Mouse (Mus musculus): ENCODE measurements around the gene Hs6st3. TPM values are rescaled to one million over a fixed set of nuclear protein-coding genes. Genes with fewer than 3 reads are reported as not detected.

Hs6st3 gene
- total RNA-seq, 2 experiments from 2014 or later: not detected

GRCm38 (mm10) chr14:119379303-119379702, 241.2 kb downstream of the Hs6st3 start:
- ATAC-seq (replicated peaks; ENCODE audit: low FRiP score, low TSS enrichment, poor library complexity, severe bottlenecking): no peak

GRCm38 (mm10) chr14:119401618-119402017, 263.5 kb downstream of the Hs6st3 start:
- no peak for ATAC-seq (replicated peaks; ENCODE audit: low FRiP score, low TSS enrichment, poor library complexity, severe bottlenecking)

GRCm38 (mm10) chr14:119409334-119410050, 271.4 kb downstream of the Hs6st3 start:
- ATAC-seq (replicated peaks; ENCODE audit: low FRiP score, low TSS enrichment, poor library complexity, severe bottlenecking): no peak

- ATAC-seq (replicated peaks; ENCODE audit: low FRiP score, low TSS enrichment, poor library complexity, severe bottlenecking): no peak
These were observed 284.8 kb downstream of the Hs6st3 start for GRCm38 (mm10) chr14:119422894-119423293.

- no peak for ATAC-seq (replicated peaks; ENCODE audit: low FRiP score, low TSS enrichment, poor library complexity, severe bottlenecking)
These were observed 312.3 kb downstream of the Hs6st3 start for GRCm38 (mm10) chr14:119450471-119450870.

- ATAC-seq (replicated peaks; ENCODE audit: low FRiP score, low TSS enrichment, poor library complexity, severe bottlenecking): no peak
These were observed 313.5 kb downstream of the Hs6st3 start for GRCm38 (mm10) chr14:119451594-119451993.

- no peak for ATAC-seq (replicated peaks; ENCODE audit: low FRiP score, low TSS enrichment, poor library complexity, severe bottlenecking)
These were observed 314.2 kb downstream of the Hs6st3 start for GRCm38 (mm10) chr14:119452382-119452781.

GRCm38 (mm10) chr14:119452797-119453196, 314.7 kb downstream of the Hs6st3 start:
- no peak for ATAC-seq (replicated peaks; ENCODE audit: low FRiP score, low TSS enrichment, poor library complexity, severe bottlenecking)

GRCm38 (mm10) chr14:119464308-119464707, 326.2 kb downstream of the Hs6st3 start:
- ATAC-seq (replicated peaks; ENCODE audit: low FRiP score, low TSS enrichment, poor library complexity, severe bottlenecking): no peak

- ATAC-seq (replicated peaks; ENCODE audit: low FRiP score, low TSS enrichment, poor library complexity, severe bottlenecking): no peak
These were observed 326.7 kb downstream of the Hs6st3 start for GRCm38 (mm10) chr14:119464883-119465282.

- no peak for ATAC-seq (replicated peaks; ENCODE audit: low FRiP score, low TSS enrichment, poor library complexity, severe bottlenecking)
These were observed 328.9 kb downstream of the Hs6st3 start for GRCm38 (mm10) chr14:119466899-119467588.

GRCm38 (mm10) chr14:119476582-119476981, 338.4 kb downstream of the Hs6st3 start:
- no peak for ATAC-seq (replicated peaks; ENCODE audit: low FRiP score, low TSS enrichment, poor library complexity, severe bottlenecking)

GRCm38 (mm10) chr14:119477836-119478235, 339.7 kb downstream of the Hs6st3 start:
- ATAC-seq (replicated peaks; ENCODE audit: low FRiP score, low TSS enrichment, poor library complexity, severe bottlenecking): no peak

- no peak for ATAC-seq (replicated peaks; ENCODE audit: low FRiP score, low TSS enrichment, poor library complexity, severe bottlenecking)
These were observed 351.0 kb downstream of the Hs6st3 start for GRCm38 (mm10) chr14:119488978-119489703.

- ATAC-seq (replicated peaks; ENCODE audit: low FRiP score, low TSS enrichment, poor library complexity, severe bottlenecking): no peak
These were observed 382.5 kb downstream of the Hs6st3 start for GRCm38 (mm10) chr14:119520632-119521031.

- no peak for ATAC-seq (replicated peaks; ENCODE audit: low FRiP score, low TSS enrichment, poor library complexity, severe bottlenecking)
These were observed 382.9 kb downstream of the Hs6st3 start for GRCm38 (mm10) chr14:119521056-119521455.

GRCm38 (mm10) chr14:119532889-119533546, 394.9 kb downstream of the Hs6st3 start:
- no peak for ATAC-seq (replicated peaks; ENCODE audit: low FRiP score, low TSS enrichment, poor library complexity, severe bottlenecking)

- ATAC-seq (replicated peaks; ENCODE audit: low FRiP score, low TSS enrichment, poor library complexity, severe bottlenecking): no peak
These were observed 402.4 kb downstream of the Hs6st3 start for GRCm38 (mm10) chr14:119540505-119540904.

- ATAC-seq (replicated peaks; ENCODE audit: low FRiP score, low TSS enrichment, poor library complexity, severe bottlenecking): no peak
These were observed 406.5 kb downstream of the Hs6st3 start for GRCm38 (mm10) chr14:119544596-119544995.

GRCm38 (mm10) chr14:119558356-119558755, 420.2 kb downstream of the Hs6st3 start:
- ATAC-seq (replicated peaks; ENCODE audit: low FRiP score, low TSS enrichment, poor library complexity, severe bottlenecking): no peak

Measured in megakaryocyte-erythroid progenitor cell, adult 5-6 weeks (primary cell).